Mouse (Mus musculus) ovary, postnatal 36 days (tissue): Measurements from ENCODE around the gene Hipk2.

Experiments
- DNase-seq: peaks from one replicate; pipeline ENCODE4 v3.0.0; 2022; ENCODE audit warnings: low spot score, mixed read lengths

Hipk2 gene

GRCm38 (mm10) chr6:38792966-38793365 is 83.0 kb downstream of the Hipk2 start:
- no peak for DNase-seq

GRCm38 (mm10) chr6:38789221-38789810 is 86.6 kb downstream of the Hipk2 start:
- DNase-seq, result no peak

GRCm38 (mm10) chr6:38787811-38788509 is 88.0 kb downstream of the Hipk2 start:
- DNase-seq, result no peak

GRCm38 (mm10) chr6:38787134-38787533 is 88.8 kb downstream of the Hipk2 start:
- DNase-seq, result no peak

- no peak for DNase-seq
These were observed 90.2 kb downstream of the Hipk2 start for GRCm38 (mm10) chr6:38785747-38786146.

- DNase-seq, result no peak
These were observed 96.6 kb downstream of the Hipk2 start for GRCm38 (mm10) chr6:38779411-38779810.

- no peak for DNase-seq
These were observed 97.1 kb downstream of the Hipk2 start for GRCm38 (mm10) chr6:38778887-38779286.

GRCm38 (mm10) chr6:38776000-38776584 is 99.9 kb downstream of the Hipk2 start:
- no peak for DNase-seq

GRCm38 (mm10) chr6:38772836-38773518 is 103.0 kb downstream of the Hipk2 start:
- DNase-seq, result no peak

- no peak for DNase-seq
These were observed 104.8 kb downstream of the Hipk2 start for GRCm38 (mm10) chr6:38771061-38771667.

- DNase-seq, result no peak
These were observed 106.3 kb downstream of the Hipk2 start for GRCm38 (mm10) chr6:38769627-38770026.

- DNase-seq, result no peak
These were observed 113.2 kb downstream of the Hipk2 start for GRCm38 (mm10) chr6:38762588-38763265.

- DNase-seq, result no peak
These were observed 114.0 kb downstream of the Hipk2 start for GRCm38 (mm10) chr6:38762006-38762405.

- DNase-seq, result no peak
These were observed 114.9 kb downstream of the Hipk2 start for GRCm38 (mm10) chr6:38760911-38761706.

- no peak for DNase-seq
These were observed 115.9 kb downstream of the Hipk2 start for GRCm38 (mm10) chr6:38759922-38760620.

GRCm38 (mm10) chr6:38759186-38759585 is 116.8 kb downstream of the Hipk2 start:
- DNase-seq, result no peak

- no peak for DNase-seq
These were observed 118.4 kb downstream of the Hipk2 start for GRCm38 (mm10) chr6:38757597-38757996.

GRCm38 (mm10) chr6:38756968-38757367 is 119.0 kb downstream of the Hipk2 start:
- no peak for DNase-seq

GRCm38 (mm10) chr6:38755961-38756360 is 120.0 kb downstream of the Hipk2 start:
- no peak for DNase-seq

GRCm38 (mm10) chr6:38755188-38755587 is 120.8 kb downstream of the Hipk2 start:
- no peak for DNase-seq
